Mouse (Mus musculus) liver, embryonic 11.5 days (tissue): Measurements from ENCODE around the gene Limk2. TPM values are rescaled to one million over a fixed set of nuclear protein-coding genes. Genes with fewer than 3 reads are reported as not detected.

Experiments used
- ATAC-seq: fragments of 200-750 bp; cut with Nextera tagmentation; replicated peaks from 2 replicates; pipeline ENCODE4 v1.8.0; 2017; ENCODE audit warnings: moderate number of reproducible peaks, mild to moderate bottlenecking, moderate TSS enrichment, moderate library complexity; ENCODE audit not compliant: low FRiP score
- DNase-seq: peaks from one replicate; pipeline ENCODE4 v3.0.0-alpha.2; 2017; ENCODE audit warnings: low spot score
- H3K27ac ChIP-seq: fragments of 300-500 bp; sonication (generic); 2 replicates; pipeline ENCODE4 v1.5.1; 2014; ENCODE audit warnings: mild to moderate bottlenecking, low read depth, low read length, control low read depth
- H3K27me3 ChIP-seq: fragments of 300-500 bp; sonication (generic); replicated peaks from 2 replicates; pipeline ENCODE4 v1.6.1; 2014; ENCODE audit warnings: low read length, mixed read lengths; ENCODE audit not compliant: control insufficient read depth, insufficient read depth
- H3K36me3 ChIP-seq: fragments of 300-500 bp; sonication (generic); 2 replicates; pipeline ENCODE4 v1.6.1; 2014; ENCODE audit warnings: mild to moderate bottlenecking, low read length, moderate library complexity, mixed read lengths; ENCODE audit not compliant: control insufficient read depth, insufficient read depth
- H3K4me1 ChIP-seq: fragments of 300-500 bp; sonication (generic); replicated peaks from 2 replicates; pipeline ENCODE4 v1.6.1; 2014; ENCODE audit warnings: low read length, mixed read lengths; ENCODE audit not compliant: control insufficient read depth, insufficient read depth
- H3K4me2 ChIP-seq: fragments of 300-500 bp; sonication (generic); 2 replicates; pipeline ENCODE4 v1.6.1; 2014; ENCODE audit warnings: mild to moderate bottlenecking, control low read depth, moderate library complexity
- H3K4me3 ChIP-seq: fragments of 300-500 bp; sonication (generic); 2 replicates; pipeline ENCODE4 v1.5.1; 2014; ENCODE audit warnings: low read depth, low read length, control low read depth
- H3K9ac ChIP-seq: fragments of 300-500 bp; sonication (generic); 2 replicates; pipeline ENCODE4 v1.6.1; 2014; ENCODE audit warnings: low read depth, low read length, control low read depth
- H3K9me3 ChIP-seq: fragments of 300-500 bp; sonication (generic); 2 replicates; pipeline ENCODE4 v1.6.1; 2016; ENCODE audit warnings: low read length, inconsistent platforms, mixed read lengths; ENCODE audit not compliant: control insufficient read depth
- WGBS: fragments of 180-500 bp; shearing (Covaris S2); extraction: QIAGEN DNeasy Blood & Tissue Kit; methylation state at CpG from one replicate; pipeline ENCODE4 v1.1.7; 2014; 5-methylcytosine and 5-hydroxymethylcytosine counted together
- polyA plus RNA-seq: library from polyadenylated mRNA; unstranded; fragments of >200 nt; fragmentation: Nextera tagmentation; extraction: Ambion mirVana; gene quantifications from 2 replicates; pipeline ENCODE4 v1.2.1, GENCODE M21; 2014

The Limk2 gene
- polyA plus RNA-seq, 1 experiment from 2014 or later = 37.7 TPM

DNA sequence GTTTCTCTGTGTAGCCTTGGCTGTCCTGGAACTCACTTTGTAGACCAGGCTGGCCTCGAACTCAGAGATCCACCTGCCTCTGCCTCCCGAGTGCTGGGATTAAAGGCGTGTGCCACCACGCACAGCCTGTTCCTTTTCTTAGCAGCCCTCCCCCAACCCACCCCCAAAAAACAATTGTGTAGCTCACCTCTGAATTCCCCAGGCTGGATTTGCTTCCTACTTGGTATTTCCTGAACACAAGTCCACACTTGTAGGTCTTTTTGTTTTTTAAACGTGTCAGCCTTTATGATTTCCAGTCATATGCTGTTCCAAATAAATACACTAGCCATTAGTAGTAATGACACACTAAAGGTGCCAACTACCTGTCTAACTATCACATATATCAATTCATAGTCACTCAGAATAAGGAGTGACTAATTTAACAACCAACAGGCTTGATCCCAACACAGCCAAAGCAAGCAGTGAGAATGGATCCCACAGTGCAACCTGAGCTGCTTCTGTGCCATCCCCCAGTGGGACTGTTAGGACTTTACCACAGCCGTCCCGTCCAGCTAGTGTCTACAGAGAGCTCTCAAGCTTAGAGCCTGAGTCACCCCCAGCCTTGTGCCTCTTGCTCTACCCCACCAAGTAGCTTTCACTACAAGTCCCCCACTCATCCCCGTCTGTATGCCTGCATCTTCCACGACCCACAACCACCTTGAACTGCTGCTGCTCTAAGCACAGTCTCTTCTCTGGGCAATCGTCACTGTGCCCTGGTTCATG, 97.2 kb downstream of the Limk2 start:
- Histone ChIP-seq H3K36me3 (peaks cover 36% of the 10 kb centered on the region), H3K4me2 (no peak overlapping the region), H3K27me3 (no peaks in the 10 kb centered on the region), H3K9ac (no peak overlapping the region), H3K27ac (peak overlapping the region; percentile 16; the same call in 1 of the 2 replicates), H3K4me3 (no peak overlapping the region), H3K9me3 (no peaks in the 10 kb centered on the region), H3K4me1 (peaks cover 24% of the 10 kb centered on the region)
- DNase-seq (no peak), ATAC-seq (no peak)
- 79% methylated on average over 10 of the region's 10 CpGs for WGBS

DNA sequence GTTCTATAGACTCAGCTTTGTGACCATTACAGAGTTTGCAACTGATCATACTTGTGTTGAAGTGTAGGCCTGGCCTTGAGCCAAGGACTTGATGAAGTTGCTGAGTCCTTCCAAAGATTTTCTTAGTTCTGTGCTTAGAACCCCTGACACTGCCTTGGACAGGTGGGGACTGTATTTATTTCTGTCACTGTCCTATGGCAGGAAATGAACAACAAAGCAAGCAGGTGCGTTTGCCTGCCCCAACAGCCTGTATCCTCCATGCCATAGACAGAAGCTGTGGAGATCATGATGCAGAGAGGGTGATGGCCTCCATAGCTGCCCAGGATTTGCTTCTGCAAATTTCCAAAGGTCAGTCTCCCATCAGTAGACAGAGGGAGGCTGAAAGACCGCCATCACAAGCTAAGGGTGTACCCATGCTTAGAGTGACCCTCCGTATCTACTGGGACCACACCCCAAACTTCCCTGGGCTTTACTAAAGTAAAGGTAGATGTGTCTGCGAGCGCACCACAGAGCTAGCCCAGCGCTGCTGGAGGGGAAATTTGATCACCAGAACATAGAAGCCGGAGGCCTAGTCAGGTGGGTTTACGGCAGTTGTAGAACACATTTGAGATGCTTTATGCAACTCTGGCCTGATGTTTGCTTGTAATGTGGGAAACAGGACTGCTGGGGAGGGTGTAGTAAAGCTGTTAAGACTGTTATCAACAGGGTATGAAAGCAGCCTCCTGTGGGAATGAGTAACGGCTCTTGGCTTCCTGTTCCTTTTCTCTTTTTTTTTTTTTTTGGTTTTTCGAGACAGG, 98.0 kb downstream of the Limk2 start:
- H3K27ac ChIP-seq = peak overlapping the region; percentile 55; the same call in 1 of the 2 replicates
- no peaks in the 10 kb centered on the region for H3K27me3 ChIP-seq
- ATAC-seq (peak; percentile 29; the same call in 1 of the 2 replicates), DNase-seq (no peak)
- peaks cover 24% of the 10 kb centered on the region for H3K4me1 ChIP-seq
- peaks cover 44% of the 10 kb centered on the region for H3K36me3 ChIP-seq
- WGBS = 59% methylated on average over 10 of the region's 10 CpGs
- no peak overlapping the region for H3K4me3 ChIP-seq
- H3K9me3 ChIP-seq = no peaks in the 10 kb centered on the region
- no peak overlapping the region; the same call in 1 of the 2 replicates for H3K4me2 ChIP-seq
- 0 out of 2 replicates have a peak overlapping the region, but pooled peaks have one; percentile 7 for H3K9ac ChIP-seq

DNA sequence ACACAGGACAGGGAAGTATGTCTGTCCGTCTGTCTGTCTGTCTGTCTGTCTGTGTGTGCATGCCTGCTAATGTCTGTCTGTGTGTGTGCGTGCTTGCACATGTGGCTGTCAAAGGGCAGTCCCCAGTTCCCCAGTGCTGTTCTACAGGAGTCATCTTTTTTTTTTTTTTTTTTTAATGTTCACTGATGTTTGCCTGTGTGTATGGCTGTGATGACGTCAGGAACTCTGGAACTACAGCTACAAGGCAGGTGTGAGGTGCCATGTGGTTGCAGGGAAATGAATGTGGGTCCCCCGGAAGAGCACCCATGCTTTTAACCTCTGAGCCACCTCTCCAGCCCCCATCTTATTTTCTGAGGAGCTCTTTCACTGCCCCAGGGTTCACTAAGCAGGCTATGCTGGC, 99.1 kb downstream of the Limk2 start:
- Histone ChIP-seq H3K36me3 (peaks cover 52% of the 10 kb centered on the region), H3K4me2 (no peak overlapping the region), H3K27me3 (no peaks in the 10 kb centered on the region), H3K9ac (no peak overlapping the region), H3K27ac (no peak overlapping the region), H3K9me3 (no peaks in the 10 kb centered on the region), H3K4me1 (peaks cover 24% of the 10 kb centered on the region), H3K4me3 (no peak overlapping the region)
- ATAC-seq = no peak
- 90% methylated on average over 4 of the region's 4 CpGs for WGBS
- DNase-seq = no peak

DNA sequence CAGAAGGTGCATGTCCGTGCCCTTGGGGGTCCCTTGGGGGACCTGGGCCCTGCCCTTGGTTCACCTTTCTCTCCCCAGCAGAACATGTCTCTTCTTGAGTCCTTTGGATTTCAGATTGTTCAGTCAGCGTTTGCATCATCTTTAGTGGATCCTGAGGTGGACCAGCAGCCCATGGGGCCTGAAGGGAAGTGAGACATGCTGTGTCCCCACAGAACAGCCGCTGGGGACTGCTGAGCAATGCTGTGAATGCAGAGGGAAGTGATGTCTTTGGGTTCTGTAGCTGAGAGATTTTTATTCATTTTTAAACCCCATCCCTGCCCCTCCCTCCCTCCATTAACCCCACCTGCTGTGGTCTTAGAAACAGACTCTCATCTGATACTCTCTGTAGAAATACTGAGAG, 101.1 kb downstream of the Limk2 start:
- H3K9ac ChIP-seq = no peak overlapping the region
- peaks cover 11% of the 10 kb centered on the region for H3K4me1 ChIP-seq
- peaks cover 58% of the 10 kb centered on the region for H3K36me3 ChIP-seq
- DNase-seq = no peak
- H3K4me3 ChIP-seq = no peak overlapping the region
- H3K4me2 ChIP-seq = no peak overlapping the region
- H3K27me3 ChIP-seq = no peaks in the 10 kb centered on the region
- no peak overlapping the region for H3K27ac ChIP-seq
- no peaks in the 10 kb centered on the region for H3K9me3 ChIP-seq
- 79% methylated on average over 3 of the region's 3 CpGs for WGBS
- ATAC-seq = no peak

DNA sequence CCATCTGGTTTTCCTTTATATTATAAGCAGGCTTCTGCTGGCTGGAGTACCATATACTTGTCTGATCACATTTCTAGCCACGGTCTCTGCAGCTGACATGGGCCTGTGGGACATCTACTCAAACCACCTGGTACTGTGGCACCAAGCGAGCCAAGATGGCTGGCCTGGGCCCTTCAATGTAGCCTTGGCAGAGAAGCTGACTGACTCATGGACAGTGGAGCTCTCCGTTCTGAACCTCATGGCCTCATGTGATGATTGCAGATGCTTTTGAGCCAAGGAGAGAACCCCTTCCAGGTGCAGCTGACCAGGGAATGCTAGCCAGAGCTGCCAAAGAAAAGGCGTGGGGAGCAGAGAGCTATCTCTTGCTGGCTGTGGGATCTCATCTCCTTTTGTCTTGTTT, 103.2 kb downstream of the Limk2 start:
- DNase-seq (no peak), ATAC-seq (no peak)
- WGBS = 90% methylated on average over 4 of the region's 4 CpGs
- Histone ChIP-seq H3K9me3 (no peaks in the 10 kb centered on the region), H3K9ac (no peak overlapping the region), H3K4me1 (peaks cover 1% of the 10 kb centered on the region), H3K4me3 (no peak overlapping the region), H3K27me3 (no peaks in the 10 kb centered on the region), H3K27ac (no peak overlapping the region), H3K4me2 (no peak overlapping the region), H3K36me3 (peaks cover 70% of the 10 kb centered on the region)

DNA sequence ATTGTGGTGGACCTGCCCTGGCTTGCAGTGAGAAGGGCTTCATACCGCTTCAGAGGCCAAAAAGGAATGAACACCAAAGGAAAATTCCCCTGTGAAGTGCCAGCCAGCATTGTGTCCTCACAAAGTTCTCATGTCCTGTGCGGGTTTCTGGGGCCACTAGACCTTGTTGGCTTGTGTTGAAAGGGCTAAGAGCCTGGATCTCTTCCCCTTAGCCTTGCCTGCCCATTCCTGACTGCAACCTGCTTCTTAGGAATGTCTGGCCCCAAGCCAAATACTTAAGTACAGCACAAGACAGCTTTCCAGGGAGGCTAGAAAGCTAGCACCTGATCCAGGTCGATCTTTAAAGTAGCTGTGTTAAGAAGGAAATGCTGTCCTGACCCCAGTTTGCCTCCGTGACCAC, 106.2 kb downstream of the Limk2 start:
- H3K4me2 ChIP-seq = no peak overlapping the region
- DNase-seq (no peak), ATAC-seq (no peak)
- H3K4me3 ChIP-seq = no peak overlapping the region
- WGBS = 91% methylated on average over 4 of the region's 4 CpGs
- no peaks in the 10 kb centered on the region for H3K4me1 ChIP-seq
- no peak overlapping the region for H3K9ac ChIP-seq
- no peaks in the 10 kb centered on the region for H3K9me3 ChIP-seq
- no peaks in the 10 kb centered on the region for H3K27me3 ChIP-seq
- H3K36me3 ChIP-seq = peaks cover 76% of the 10 kb centered on the region
- no peak overlapping the region for H3K27ac ChIP-seq

DNA sequence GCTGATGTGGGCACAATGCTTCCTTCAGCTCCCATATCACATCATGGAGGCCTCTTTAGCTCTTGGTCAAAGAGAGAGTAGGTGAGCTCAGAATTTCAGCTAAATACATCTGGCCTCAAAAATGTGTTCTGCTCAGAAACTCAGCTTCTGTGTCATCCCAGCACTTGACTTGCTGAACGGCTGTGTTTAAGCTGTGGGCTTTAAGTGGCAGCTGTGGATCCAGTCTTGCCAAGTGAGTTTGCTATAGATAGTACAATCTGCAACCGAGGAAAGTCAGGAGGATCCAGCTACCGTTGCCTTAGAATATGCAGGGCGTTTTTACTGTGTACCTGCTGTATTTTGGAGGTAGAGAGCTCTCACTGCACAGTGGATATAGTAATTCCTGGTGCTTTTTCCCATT, 106.6 kb downstream of the Limk2 start:
- Histone ChIP-seq H3K27ac (no peak overlapping the region), H3K4me3 (no peak overlapping the region), H3K4me2 (no peak overlapping the region), H3K27me3 (no peaks in the 10 kb centered on the region), H3K9ac (no peak overlapping the region), H3K36me3 (peaks cover 75% of the 10 kb centered on the region), H3K9me3 (no peaks in the 10 kb centered on the region), H3K4me1 (no peaks in the 10 kb centered on the region)
- ATAC-seq = no peak
- WGBS = 94% methylated on average over 4 of the region's 4 CpGs
- no peak for DNase-seq

DNA sequence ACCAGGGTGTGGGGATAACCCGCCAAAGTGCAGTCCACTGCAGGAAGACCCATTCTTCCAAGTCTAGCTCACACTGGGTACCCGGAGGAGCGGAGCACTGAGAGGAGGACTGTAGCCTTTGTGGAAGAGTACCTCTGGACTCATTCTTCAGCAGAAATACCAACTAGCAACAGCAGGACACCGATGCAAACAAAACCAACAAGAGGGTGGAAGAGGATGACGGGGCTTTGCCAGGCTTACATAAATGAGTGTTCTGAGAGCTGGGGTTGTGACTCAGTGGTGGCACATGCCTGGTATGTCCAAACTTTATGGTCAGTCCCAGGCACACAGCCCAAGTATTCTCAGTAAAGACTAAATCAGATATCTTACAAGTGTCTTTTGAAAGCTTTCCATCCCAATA, 107.9 kb downstream of the Limk2 start:
- H3K4me2 ChIP-seq = no peak overlapping the region
- H3K4me1 ChIP-seq = peaks cover 3% of the 10 kb centered on the region
- H3K27me3 ChIP-seq = no peaks in the 10 kb centered on the region
- H3K9ac ChIP-seq = no peak overlapping the region
- peaks cover 69% of the 10 kb centered on the region for H3K36me3 ChIP-seq
- no peak overlapping the region for H3K27ac ChIP-seq
- no peak overlapping the region for H3K4me3 ChIP-seq
- no peak for DNase-seq
- 88% methylated on average over 5 of the region's 5 CpGs for WGBS
- H3K9me3 ChIP-seq = no peaks in the 10 kb centered on the region
- no peak for ATAC-seq
